Mouse (Mus musculus) olfactory bulb, adult 2 months (tissue): ENCODE data around the gene Rabgap1l.

Source experiments
- CTCF ChIP-seq: fragments of 200-500 bp; IDR thresholded peaks from 2 replicates; pipeline ENCODE4 v1.5.1; 2012; ENCODE audit warnings: low read depth, mild to moderate bottlenecking, low read length, moderate library complexity; ENCODE audit not compliant: insufficient read depth
- POLR2A ChIP-seq: fragments of 200-500 bp; IDR thresholded peaks from 2 replicates; pipeline ENCODE4 v1.6.1; 2012; ENCODE audit warnings: mild to moderate bottlenecking, low read depth, low read length, moderate library complexity; ENCODE audit not compliant: insufficient read depth

DNA sequence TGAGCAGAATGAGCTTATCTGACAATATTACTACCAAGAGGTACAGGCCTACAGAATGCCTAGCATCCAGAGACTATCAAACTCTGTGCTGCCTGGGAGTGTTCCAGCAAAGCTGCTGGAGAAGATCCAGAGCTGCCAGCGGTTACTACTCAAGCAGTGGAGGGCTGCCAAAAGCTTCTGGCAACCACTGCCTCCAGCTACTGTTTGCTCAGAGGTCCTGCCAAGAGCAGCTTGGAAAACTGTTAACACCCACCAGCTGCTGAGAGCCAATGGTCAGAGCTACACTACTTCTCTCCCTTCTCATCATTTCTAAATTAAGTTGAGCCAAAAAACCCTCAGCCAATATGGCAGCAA is 99.9 kb downstream of the Rabgap1l start:
- TF ChIP-seq CTCF (no peak), POLR2A (no peak)
